Mouse (Mus musculus) c-Kit-negative CD71-positive TER-119-positive erythroid progenitor cells, embryonic 14.5 days (primary cell): ENCODE results near the gene Alcam.

Experiments used
- DNase-seq: peaks from one replicate; pipeline ENCODE4 v3.0.0-alpha.2; 2013; ENCODE audit warnings: low read depth, low spot score

Alcam gene

DNA sequence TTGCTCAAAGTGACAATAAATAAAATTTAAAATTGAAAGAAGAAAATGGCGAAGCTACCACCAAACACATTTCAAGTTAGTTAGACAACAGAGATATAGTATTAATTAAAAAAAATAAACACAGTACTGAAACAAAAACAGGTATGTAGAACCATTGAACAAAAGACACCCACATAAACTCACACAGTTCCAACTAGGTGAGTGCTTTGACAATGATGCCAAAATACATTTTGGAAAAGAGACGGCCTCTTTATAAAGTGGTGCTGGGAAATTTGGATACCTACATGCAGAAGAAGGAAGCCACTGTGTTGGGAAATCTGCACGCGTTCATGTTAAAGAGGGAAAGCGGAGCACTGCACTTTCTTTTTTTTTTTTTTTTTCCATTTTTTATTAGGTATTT lies 85.4 kb downstream of the Alcam start:
- DNase-seq = no peak

DNA sequence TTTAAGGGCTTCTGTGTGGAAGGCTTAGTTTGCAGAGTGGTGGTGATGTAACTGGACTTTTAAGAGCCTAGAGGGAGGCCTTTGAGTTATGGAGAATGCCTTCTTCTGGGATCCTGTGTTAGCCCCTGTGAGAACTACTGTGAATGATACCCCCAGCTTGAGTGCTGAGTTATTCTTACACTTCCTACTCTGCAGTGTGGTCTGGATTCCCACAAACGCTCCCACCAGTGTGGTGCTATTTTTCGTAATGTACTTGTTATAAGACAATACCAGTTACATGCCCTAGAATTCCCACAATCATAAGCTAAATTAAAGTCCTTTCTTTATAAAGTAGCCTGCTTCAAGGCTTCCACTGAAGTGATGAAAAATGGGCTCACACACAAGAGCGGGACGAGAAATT lies 87.0 kb downstream of the Alcam start:
- no peak for DNase-seq

DNA sequence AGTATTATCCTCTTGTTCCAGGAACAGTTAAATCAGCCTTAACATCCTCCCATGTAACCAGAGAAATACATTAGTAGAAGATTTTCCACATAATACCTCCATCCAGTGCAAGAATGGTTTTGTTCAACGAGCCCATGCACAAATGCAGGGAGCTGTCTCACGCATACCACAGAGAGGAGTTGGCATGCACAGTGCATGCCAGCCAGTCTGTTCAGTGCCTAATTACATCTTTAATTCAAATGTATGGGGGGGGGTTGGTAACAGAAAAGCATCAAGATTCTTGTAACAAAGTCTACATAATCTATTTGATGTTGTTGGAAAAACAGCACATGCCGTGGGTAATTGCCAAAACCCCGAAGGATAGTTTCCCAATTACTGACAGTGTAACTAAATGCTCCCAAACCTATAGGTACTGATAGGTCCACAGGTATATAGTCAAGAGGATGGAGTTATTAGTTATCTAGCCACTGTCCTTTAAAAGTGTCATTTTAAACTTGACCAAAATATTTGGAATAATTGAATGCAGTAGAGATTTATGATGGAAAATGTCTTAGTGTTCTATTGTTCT lies 89.8 kb downstream of the Alcam start:
- DNase-seq = no peak

DNA sequence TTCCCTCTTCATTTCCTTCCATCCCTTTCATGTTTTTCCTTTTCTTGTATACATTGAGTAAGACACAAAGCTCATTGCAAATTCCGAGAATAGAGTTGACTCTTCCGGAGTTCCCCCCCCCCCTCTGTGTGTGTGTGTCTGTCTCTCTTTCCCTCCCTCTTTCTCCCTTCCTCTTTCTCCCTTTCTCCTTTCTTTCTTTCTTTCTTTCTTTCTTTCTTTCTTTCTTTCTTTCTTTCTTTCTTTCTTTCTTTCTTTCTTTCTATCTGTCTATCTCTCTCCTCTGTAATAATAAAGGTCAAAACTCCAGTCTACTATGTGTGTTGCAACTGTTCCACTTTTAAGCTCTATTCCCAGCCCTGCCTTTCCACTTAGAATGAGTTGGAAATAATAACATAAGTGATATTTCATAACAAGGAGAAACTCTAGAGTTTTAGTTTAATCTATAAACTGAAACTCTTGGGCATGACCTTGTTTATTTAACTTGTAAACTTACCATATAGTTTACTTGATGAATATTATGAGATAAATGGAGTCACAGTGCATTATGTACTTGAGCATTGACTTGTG lies 110.3 kb downstream of the Alcam start:
- DNase-seq = no peak

DNA sequence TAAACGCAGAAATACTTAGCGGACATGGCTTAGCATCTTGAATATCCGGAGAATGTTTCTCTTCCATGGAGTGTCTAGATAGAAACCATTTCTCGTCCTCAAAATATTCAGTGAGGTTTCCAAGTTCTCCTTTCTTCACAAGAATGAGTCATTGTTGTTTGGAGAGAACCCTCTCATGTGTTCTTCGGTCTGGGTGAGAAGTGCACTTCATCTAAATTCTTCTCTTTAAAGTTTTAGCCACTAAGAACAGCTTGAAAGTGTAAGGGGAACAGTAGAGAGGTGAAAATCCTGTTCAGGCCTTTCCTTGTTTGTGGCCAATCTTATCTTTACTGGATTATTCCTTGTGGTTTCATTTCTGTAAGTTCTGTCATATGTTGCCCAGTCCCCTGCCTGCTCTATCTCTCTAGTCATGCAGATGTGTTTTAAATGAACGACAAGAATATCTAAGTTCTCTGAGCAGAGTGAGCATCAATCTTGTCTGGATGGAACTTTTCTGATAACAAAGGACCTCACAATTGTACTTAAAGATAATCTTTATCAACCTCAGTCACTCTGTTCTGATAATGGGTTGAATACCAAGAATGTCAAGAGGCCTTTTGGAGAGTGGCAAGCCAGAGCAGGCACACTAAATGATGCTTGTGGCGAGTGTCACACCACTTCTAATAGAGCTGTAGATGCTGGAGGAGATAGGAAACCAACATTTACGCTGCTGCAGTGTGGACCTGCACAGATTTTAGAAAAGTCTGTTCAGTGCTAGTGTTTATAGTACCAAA lies 111.0 kb downstream of the Alcam start:
- no peak for DNase-seq

DNA sequence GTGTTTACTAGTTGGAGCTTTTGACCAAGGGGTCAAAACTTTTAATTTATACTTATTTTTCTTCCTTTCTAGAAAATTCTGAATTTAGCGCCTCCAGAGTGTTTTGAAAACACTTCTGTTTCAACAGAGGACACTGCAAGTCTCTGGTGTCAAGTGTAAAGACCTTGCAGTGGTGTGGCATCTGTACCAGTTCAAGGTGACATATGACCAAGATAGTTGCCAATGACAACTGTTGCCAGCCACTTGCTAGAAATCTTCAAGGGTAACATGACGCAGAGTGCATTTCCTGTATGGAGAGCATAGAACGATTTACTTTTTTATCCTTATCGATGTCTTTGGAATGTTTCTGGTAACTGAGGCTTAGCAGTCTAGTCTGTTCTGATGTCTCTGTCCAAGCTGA lies 119.8 kb downstream of the Alcam start:
- DNase-seq = no peak

DNA sequence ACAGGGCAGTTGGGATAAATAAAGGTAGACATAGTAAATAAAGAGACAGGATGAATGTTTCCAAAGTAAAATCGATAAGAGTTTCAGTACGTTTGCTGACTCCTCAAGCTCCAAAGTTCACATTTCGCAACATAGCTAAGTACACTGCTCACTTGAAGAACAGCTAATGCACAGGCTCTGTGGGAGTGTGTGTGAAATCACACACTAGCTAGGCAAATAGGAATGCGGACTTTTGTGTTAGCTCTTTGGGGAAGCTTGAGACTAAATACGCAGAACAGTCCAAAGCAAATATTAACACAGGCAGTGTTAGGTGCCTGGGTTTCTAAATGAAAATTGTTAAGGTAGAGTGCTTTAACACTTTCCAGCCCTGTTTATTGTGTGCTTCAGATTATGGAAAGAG lies 120.2 kb downstream of the Alcam start:
- no peak for DNase-seq

DNA sequence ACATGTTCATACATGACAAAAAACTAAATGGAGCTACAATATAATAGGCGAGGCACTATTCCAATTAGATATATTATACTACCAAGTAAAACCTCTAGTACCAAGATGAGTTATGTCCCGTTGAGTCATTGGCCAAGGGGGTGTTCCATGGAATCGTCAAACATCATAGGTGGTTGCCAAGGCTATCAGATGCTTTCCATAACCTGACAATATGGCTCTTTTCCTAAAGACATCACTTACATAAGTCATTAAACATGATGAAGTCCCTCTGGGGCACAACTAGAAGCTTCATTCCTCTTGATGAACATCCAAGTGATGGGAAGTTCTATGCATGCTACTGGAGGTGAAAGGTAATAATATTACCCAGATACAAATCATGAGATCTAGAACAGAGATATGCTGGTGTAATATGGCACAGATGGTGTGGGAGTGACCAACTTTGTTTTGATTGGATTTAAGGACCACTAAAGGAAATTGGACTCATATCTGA lies 122.5 kb downstream of the Alcam start:
- DNase-seq = no peak

DNA sequence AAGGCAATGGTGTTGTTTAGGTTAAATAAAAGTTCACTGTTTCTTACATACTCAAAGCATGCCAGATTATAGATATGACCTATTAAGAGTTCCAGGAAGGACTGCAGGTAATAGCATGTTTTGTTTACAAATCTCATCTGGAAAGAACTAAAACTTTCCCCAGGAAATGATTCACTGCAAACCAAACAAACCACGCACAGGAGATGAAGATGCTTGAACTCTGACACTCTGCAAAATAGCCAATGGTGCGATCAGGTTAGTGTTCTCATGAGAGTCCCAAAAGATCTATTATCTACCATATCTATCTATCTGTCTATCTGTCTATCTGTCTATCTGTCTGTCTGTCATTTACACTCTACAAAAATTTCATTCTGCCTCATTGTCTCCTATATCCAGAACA lies 124.5 kb downstream of the Alcam start:
- DNase-seq = no peak

DNA sequence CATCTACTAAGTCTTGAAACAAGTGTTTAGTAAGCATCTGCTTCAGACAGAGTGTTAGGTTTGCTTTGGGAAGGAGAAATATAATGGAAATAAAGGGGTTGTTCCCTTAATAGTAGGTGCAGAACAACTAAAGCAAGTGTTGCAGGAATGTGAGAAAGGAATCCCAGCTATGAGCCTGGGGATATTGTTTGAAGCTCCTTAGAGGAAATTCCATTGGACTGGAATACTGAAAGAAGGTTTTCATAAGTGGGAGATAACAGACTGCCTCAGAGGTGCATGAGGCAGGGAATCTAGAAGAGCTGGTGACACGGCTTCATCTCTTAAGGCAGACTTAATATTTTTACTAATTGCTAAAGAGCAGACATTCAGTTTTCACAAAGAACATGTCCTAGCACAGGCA lies 134.6 kb downstream of the Alcam start:
- DNase-seq = no peak

DNA sequence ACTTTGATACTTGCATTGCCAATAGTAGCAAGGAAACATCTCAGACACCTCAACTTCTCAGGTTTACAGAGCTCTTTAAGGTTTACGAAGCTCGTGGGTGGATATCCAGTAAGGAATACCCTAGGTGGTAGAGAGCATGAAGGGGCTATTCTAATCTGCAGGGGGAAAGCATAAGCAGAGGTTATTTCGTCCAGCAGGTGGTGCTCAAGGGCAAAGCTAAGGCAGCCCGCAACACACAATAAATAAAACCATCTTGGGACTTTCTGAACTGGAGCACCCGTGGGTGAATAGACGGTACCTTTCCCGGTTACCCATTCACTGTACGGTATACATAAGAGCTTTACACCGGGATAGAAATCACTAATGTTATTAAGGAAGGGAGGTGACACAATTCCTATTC lies 142.8 kb downstream of the Alcam start:
- DNase-seq = no peak

DNA sequence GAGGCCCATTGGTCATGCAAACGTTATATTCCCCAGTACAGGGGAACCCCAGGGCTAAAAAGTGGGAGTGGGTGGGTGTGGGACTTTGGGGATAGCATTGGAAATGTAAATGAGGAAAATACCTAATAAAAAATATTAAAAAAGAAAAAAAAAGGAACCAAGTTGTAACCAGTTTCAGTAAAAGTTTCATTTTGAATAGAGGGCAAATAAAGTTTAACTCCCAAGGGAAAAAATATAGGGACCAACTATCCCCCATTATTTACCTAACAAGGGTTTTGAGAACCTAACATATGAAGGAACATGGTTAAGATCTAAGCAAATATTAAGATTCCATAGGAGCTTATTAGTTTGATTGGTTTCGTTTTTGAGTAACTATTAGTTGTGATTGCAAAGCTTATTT lies 146.9 kb downstream of the Alcam start:
- no peak for DNase-seq

DNA sequence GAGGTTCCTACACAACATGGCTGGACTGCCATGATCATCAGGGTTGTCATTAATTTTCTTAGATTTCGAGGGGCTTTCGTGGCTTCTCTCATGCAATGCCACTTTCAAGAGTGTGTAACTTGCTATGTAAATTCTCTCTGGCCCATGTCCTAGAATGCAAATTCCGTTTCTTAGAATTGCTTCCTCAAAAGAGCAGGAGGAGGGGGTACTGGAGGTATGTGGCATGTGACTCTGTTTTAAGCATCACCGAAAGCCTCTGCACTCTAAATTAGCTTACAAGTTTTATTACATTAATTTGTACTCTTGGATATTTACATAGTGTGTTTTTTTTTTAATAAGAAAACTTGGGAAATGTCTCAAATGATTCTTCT lies 150.4 kb downstream of the Alcam start:
- DNase-seq = no peak

DNA sequence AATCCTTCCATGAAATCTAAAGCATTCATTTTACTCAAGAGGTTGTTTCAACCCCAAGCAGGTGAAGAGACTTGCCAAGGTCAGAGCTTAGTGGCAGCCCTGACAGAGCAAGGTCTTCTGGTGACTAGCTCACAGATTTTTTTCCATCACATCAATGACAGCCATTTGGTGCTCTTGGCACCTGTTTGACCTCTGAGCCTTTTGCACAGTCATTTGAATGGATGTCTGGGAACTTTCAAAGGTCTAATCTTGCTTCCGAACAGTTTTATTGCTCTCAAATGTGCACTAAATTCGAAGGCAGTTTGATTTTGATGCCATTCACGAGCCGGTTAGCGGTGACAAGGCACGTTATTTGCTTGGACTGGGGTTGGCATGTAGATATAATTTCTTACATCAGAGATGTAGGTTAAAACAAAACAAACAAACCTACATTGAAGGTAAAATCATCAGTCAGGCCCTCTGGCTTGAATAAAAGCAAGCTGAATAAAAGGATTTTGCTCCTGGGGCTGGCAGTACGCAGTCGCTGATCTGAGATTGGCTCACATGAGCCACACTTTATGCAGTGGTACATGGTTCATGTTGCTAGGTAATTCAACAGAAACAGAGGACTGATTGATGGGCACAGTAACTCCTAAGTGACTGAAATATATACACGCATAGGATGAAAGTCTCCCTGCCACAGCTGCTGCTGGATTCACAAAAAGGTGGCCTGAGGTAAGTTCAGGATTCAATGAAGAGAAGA lies 150.9 kb downstream of the Alcam start:
- no peak for DNase-seq

DNA sequence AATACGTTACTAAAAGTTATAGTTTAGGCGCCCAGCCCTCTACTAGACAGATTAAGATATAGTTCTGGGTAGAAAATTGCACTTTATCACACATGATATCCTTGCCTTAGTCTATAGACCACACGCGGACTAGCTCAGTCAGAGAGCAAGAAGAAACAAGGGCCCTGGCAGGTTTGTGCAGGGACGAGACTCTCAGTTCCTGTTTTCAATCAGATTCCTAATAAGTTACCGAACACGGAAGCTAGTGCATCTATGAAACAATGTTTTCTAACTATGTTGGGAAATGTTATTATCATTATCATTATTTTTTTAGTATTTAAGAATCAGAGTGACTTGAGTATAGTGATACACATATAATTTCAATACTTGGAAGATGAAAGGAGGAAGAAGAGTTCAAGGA lies 152.1 kb downstream of the Alcam start:
- DNase-seq = no peak

DNA sequence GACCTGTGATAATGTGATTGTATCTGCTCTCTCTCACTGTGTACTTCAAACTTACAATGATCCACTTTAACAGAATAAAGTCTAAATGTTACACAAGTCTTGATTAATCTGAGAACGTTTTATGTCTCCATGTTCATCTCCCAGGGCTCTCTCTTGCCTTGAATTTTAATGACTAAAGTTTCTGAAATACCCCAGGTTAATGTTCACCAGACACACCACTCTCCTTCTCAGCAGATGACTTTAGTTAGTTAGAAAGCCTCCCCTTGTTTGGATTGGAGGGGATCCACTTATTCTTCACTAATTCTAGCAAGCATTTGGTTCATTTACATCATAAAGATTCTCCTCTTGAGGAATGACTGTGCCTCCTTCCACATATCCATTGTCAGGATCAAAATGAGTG lies 157.5 kb downstream of the Alcam start:
- DNase-seq = no peak

DNA sequence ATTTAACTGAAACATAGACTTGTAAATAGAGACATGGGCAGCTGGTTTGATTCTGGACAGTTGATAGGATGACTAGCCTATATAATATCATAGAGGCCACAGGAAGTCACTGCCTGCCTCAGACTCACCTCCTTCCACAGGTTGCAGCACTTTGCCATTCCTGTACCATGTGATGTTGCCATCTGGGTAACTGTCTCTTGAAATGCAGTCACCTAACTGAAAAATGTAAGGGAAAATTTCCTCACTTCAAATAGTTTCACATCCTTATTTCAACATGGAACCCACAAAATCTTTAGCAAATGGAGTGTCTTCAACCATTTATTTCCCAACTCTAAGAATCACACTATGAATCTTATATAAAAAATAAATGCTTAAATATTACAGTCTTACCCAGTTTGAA lies 158.3 kb downstream of the Alcam start:
- DNase-seq = no peak

DNA sequence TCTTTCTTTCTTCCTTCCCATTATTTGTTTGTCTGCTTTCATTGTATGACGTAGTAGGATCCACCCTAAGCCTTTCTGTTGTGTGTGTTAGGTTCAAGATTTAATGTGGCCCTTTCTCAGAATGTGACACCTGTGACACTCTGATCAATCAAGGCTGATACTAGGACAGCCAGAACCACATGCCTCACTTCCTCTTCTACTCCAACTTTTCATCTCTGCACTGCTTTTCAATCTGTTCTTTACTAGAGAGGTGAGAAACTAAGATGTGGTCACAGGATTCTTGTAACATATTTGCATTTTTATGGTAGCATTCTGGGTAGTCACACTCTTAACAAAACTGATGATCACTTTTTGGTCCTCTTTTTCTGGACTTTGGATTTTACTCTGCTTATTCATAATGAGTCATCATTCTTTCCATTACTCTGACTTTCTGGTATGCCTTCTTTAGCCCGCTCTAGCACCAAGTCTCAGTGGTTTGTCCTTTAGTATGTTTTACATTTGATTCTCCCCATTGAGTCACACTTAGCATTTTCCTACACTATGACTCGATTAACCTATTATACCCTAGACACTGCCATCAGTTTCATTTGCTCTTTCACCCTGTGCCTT lies 161.3 kb downstream of the Alcam start:
- no peak for DNase-seq

DNA sequence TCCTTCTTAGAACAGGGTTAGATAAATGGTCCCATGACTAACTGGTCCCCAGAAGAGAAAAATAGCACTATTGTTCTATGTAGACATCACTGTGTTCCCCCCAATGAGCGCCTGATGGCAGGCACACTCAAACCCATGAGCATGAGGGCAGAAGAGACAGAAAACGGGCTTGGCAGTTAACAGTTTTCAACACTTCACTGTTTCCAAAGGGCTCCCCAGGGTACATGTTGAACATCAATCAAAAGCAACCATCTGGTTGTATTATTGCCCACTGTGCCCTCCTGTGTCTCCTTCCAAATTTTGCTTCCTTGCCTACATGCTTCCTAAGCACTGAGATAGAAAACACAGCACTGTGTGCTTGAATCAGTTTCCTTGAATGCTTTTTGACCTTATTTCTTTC lies 173.7 kb downstream of the Alcam start:
- no peak for DNase-seq

DNA sequence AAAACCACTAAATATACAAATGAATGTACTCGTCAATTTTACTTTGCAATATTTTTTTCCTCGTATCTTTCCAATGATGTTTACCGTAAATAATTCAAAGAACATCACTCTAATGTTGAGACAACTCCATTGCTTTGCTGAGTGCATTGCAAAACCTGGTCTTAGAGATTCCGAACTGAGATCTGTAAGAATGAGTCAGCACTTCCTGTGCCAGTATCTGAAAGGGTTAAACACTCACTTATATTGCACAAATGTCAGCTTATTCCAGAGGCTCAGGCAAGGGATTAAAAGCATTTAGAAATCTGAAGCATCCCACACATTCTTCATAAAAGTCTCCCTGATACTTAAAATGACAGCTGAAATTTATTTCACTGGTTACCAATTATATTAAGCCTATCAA lies 188.8 kb downstream of the Alcam start:
- no peak for DNase-seq

DNA sequence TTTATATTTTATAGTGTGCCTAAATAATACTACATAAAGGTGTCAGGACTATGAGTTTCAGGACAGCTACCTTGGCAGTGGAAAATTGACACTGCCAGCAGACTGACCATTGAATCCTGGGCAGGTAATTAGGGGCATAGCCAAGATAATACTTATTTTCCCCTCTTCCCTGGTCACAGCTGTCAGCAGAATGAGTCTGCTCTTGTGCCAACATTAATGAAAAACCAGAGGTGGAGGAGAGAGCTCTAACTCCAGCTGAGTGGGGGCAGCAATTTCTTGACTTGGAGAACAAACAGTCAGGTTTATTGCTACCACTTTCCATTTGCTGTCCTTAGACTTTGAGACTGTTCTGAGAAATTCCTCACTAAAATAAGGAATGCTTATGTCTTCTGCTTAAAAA lies 190.1 kb downstream of the Alcam start:
- DNase-seq = no peak

DNA sequence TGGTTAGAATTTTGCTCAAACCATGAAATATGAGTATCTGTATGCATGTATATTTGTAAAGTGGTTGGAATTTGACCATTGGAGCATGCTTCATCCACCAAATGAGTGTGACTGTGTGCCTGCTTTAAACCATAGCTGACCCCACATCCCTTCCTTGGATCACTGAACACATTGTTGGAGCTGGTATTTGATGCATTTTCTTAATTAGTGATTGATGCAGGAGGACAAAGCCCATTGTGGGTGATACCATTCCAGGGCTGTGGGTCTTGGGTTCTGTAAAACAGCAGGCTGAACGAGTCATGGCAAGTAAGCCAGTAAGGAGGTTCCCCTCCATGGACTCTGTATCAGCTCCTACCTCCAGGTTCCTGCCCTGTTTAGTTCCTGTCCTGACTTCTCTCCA lies 191.3 kb downstream of the Alcam start:
- DNase-seq = no peak
